Mouse (Mus musculus) heart, postnatal 4 days (tissue): ENCODE measurements at regions not wholly inside any gene's neighbourhood (a gene's known extent, or its start where the extent isn't known, plus 50 kb on each side); places are given as distances from the start of the nearest gene placed in this dataset.
A peak's percentile ranks its signal among the peaks of the same experiment; 100 is the strongest.

Source experiments
- DNase-seq: peaks from one replicate; pipeline ENCODE4 v3.0.0; 2021

DNA sequence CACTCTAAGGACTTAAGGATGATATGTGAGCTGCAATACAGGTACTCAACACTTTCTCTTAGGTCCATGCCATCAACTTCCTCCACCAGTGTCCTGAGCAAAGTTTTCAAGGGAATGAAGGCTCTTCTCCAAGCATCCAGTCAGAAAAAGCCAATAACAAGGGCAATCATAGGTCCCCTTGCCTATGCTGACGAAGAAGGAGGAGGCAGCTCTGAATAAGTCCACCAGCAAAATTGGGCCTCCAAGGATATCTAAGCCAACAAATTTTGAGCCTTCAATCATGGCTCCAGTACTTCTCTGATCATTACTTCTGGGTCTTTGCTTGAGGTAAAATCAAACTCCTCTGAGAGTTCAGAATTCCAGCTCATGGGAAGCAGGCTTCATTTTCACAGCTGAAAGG, 293.1 kb downstream of the Snurf start:
- peak; percentile 7 for DNase-seq
